Mouse (Mus musculus): ENCODE measurements around the gene Trio. TPM values are rescaled to one million over a fixed set of nuclear protein-coding genes. Genes with fewer than 3 reads are reported as not detected.

Trio gene
- polyA plus RNA-seq, 1 experiment from 2014 or later = 31.2 TPM

- H3K9ac ChIP-seq (ENCODE audit: low read length) = no peak overlapping the region
- no peak overlapping the region for H3K4me3 ChIP-seq (ENCODE audit: low read depth, low read length)
- no peak overlapping the region for H3K27ac ChIP-seq (ENCODE audit: low read depth, low read length)
- no peak overlapping the region for H3K4me2 ChIP-seq (ENCODE audit: low read depth)
- ATAC-seq (ENCODE audit: insufficient read depth, low FRiP score, low TSS enrichment) (no peak), DNase-seq (ENCODE audit: low spot score) (no peak)
- 81% methylated on average over 7 of the region's 7 CpGs for WGBS
- H3K36me3 ChIP-seq (ENCODE audit: control insufficient read depth, insufficient read depth, low read length) = peaks cover 10% of the 10 kb centered on the region; the same call in 1 of the 2 replicates
- peaks cover 6% of the 10 kb centered on the region; the same call in 1 of the 2 replicates for H3K4me1 ChIP-seq (ENCODE audit: control insufficient read depth, insufficient read depth, low read length)
- no peaks in the 10 kb centered on the region for H3K27me3 ChIP-seq (ENCODE audit: control insufficient read depth, insufficient read depth, low read length)
- H3K9me3 ChIP-seq (ENCODE audit: control insufficient read depth, low read length) = no peaks in the 10 kb centered on the region
Measured at GRCm38 (mm10) chr15:27772125-27772627, 253.5 kb downstream of the Trio start.

- no peak overlapping the region for H3K4me2 ChIP-seq (ENCODE audit: low read depth)
- H3K9me3 ChIP-seq (ENCODE audit: control insufficient read depth, low read length) = no peaks in the 10 kb centered on the region
- no peaks in the 10 kb centered on the region for H3K27me3 ChIP-seq (ENCODE audit: control insufficient read depth, insufficient read depth, low read length)
- H3K4me1 ChIP-seq (ENCODE audit: control insufficient read depth, insufficient read depth, low read length) = no peaks in the 10 kb centered on the region; the same call in 1 of the 2 replicates
- no peak for DNase-seq (ENCODE audit: low spot score)
- H3K36me3 ChIP-seq (ENCODE audit: control insufficient read depth, insufficient read depth, low read length) = peaks cover 10% of the 10 kb centered on the region; the same call in 1 of the 2 replicates
- ATAC-seq (ENCODE audit: insufficient read depth, low FRiP score, low TSS enrichment) = no peak
- H3K9ac ChIP-seq (ENCODE audit: low read length) = no peak overlapping the region
- no peak overlapping the region for H3K27ac ChIP-seq (ENCODE audit: low read depth, low read length)
- 78% methylated on average over 7 of the region's 7 CpGs for WGBS
- no peak overlapping the region for H3K4me3 ChIP-seq (ENCODE audit: low read depth, low read length)
Measured at GRCm38 (mm10) chr15:27771581-27771980, 254.1 kb downstream of the Trio start.

GRCm38 (mm10) chr15:27770513-27771196 is 255.0 kb downstream of the Trio start:
- DNase-seq (ENCODE audit: low spot score) (no peak), ATAC-seq (ENCODE audit: insufficient read depth, low FRiP score, low TSS enrichment) (no peak)
- no peaks in the 10 kb centered on the region; the same call in 1 of the 2 replicates for H3K4me1 ChIP-seq (ENCODE audit: control insufficient read depth, insufficient read depth, low read length)
- no peaks in the 10 kb centered on the region for H3K9me3 ChIP-seq (ENCODE audit: control insufficient read depth, low read length)
- no peaks in the 10 kb centered on the region for H3K27me3 ChIP-seq (ENCODE audit: control insufficient read depth, insufficient read depth, low read length)
- 74% methylated on average over 12 of the region's 12 CpGs for WGBS
- no peak overlapping the region for H3K27ac ChIP-seq (ENCODE audit: low read depth, low read length)
- peaks cover 12% of the 10 kb centered on the region; the same call in 1 of the 2 replicates for H3K36me3 ChIP-seq (ENCODE audit: control insufficient read depth, insufficient read depth, low read length)
- H3K9ac ChIP-seq (ENCODE audit: low read length) = no peak overlapping the region
- no peak overlapping the region for H3K4me3 ChIP-seq (ENCODE audit: low read depth, low read length)
- no peak overlapping the region for H3K4me2 ChIP-seq (ENCODE audit: low read depth)

GRCm38 (mm10) chr15:27761416-27761815 is 264.2 kb downstream of the Trio start:
- Histone ChIP-seq H3K9me3 (ENCODE audit: control insufficient read depth, low read length) (no peaks in the 10 kb centered on the region), H3K4me2 (ENCODE audit: low read depth) (no peak overlapping the region), H3K36me3 (ENCODE audit: control insufficient read depth, insufficient read depth, low read length) (peaks cover 13% of the 10 kb centered on the region), H3K4me3 (ENCODE audit: low read depth, low read length) (no peak overlapping the region), H3K27me3 (ENCODE audit: control insufficient read depth, insufficient read depth, low read length) (no peaks in the 10 kb centered on the region), H3K4me1 (ENCODE audit: control insufficient read depth, insufficient read depth, low read length) (no peaks in the 10 kb centered on the region), H3K27ac (ENCODE audit: low read depth, low read length) (no peak overlapping the region), H3K9ac (ENCODE audit: low read length) (peak overlapping the region; percentile 14; the same call in 1 of the 2 replicates)
- no peak for ATAC-seq (ENCODE audit: insufficient read depth, low FRiP score, low TSS enrichment)
- no peak for DNase-seq (ENCODE audit: low spot score)
- WGBS = 88% methylated on average over 3 of the region's 3 CpGs

GRCm38 (mm10) chr15:27760655-27761054 is 265.0 kb downstream of the Trio start:
- Histone ChIP-seq H3K9ac (ENCODE audit: low read length) (no peak overlapping the region), H3K4me1 (ENCODE audit: control insufficient read depth, insufficient read depth, low read length) (no peaks in the 10 kb centered on the region), H3K9me3 (ENCODE audit: control insufficient read depth, low read length) (no peaks in the 10 kb centered on the region), H3K27ac (ENCODE audit: low read depth, low read length) (no peak overlapping the region), H3K36me3 (ENCODE audit: control insufficient read depth, insufficient read depth, low read length) (peaks cover 15% of the 10 kb centered on the region), H3K4me3 (ENCODE audit: low read depth, low read length) (no peak overlapping the region), H3K4me2 (ENCODE audit: low read depth) (no peak overlapping the region), H3K27me3 (ENCODE audit: control insufficient read depth, insufficient read depth, low read length) (no peaks in the 10 kb centered on the region)
- ATAC-seq (ENCODE audit: insufficient read depth, low FRiP score, low TSS enrichment) (no peak), DNase-seq (ENCODE audit: low spot score) (no peak)
- 93% methylated on average over 1 of the region's 1 CpGs for WGBS

- H3K27ac ChIP-seq (ENCODE audit: low read depth, low read length) = no peak overlapping the region
- no peak overlapping the region for H3K9ac ChIP-seq (ENCODE audit: low read length)
Measured at GRCm38 (mm10) chr15:27759890-27760289, 265.8 kb downstream of the Trio start.

GRCm38 (mm10) chr15:27758680-27759079 is 267.0 kb downstream of the Trio start:
- H3K9ac ChIP-seq (ENCODE audit: low read length) = no peak overlapping the region
- H3K27me3 ChIP-seq (ENCODE audit: control insufficient read depth, insufficient read depth, low read length) = no peaks in the 10 kb centered on the region
- no peak for DNase-seq (ENCODE audit: low spot score)
- 53% methylated on average over 6 of the region's 6 CpGs for WGBS
- H3K27ac ChIP-seq (ENCODE audit: low read depth, low read length) = no peak overlapping the region
- H3K4me3 ChIP-seq (ENCODE audit: low read depth, low read length) = no peak overlapping the region
- no peak for ATAC-seq (ENCODE audit: insufficient read depth, low FRiP score, low TSS enrichment)
- H3K9me3 ChIP-seq (ENCODE audit: control insufficient read depth, low read length) = no peaks in the 10 kb centered on the region
- H3K4me2 ChIP-seq (ENCODE audit: low read depth) = no peak overlapping the region
- no peaks in the 10 kb centered on the region for H3K4me1 ChIP-seq (ENCODE audit: control insufficient read depth, insufficient read depth, low read length)
- peaks cover 18% of the 10 kb centered on the region for H3K36me3 ChIP-seq (ENCODE audit: control insufficient read depth, insufficient read depth, low read length)

More at GRCm38 (mm10) chr15:27759890-27760289, 265.8 kb downstream of the Trio start:
- WGBS = 84% methylated on average over 5 of the region's 5 CpGs
- Histone ChIP-seq H3K4me2 (ENCODE audit: low read depth) (no peak overlapping the region), H3K4me1 (ENCODE audit: control insufficient read depth, insufficient read depth, low read length) (no peaks in the 10 kb centered on the region), H3K27me3 (ENCODE audit: control insufficient read depth, insufficient read depth, low read length) (no peaks in the 10 kb centered on the region), H3K36me3 (ENCODE audit: control insufficient read depth, insufficient read depth, low read length) (peaks cover 16% of the 10 kb centered on the region), H3K4me3 (ENCODE audit: low read depth, low read length) (no peak overlapping the region), H3K9me3 (ENCODE audit: control insufficient read depth, low read length) (no peaks in the 10 kb centered on the region)
- ATAC-seq (ENCODE audit: insufficient read depth, low FRiP score, low TSS enrichment) (no peak), DNase-seq (ENCODE audit: low spot score) (no peak)

- DNase-seq (ENCODE audit: low spot score) (no peak), ATAC-seq (ENCODE audit: insufficient read depth, low FRiP score, low TSS enrichment) (no peak)
- Histone ChIP-seq H3K4me2 (ENCODE audit: low read depth) (no peak overlapping the region), H3K4me3 (ENCODE audit: low read depth, low read length) (no peak overlapping the region), H3K36me3 (ENCODE audit: control insufficient read depth, insufficient read depth, low read length) (peaks cover 19% of the 10 kb centered on the region), H3K9ac (ENCODE audit: low read length) (no peak overlapping the region), H3K27ac (ENCODE audit: low read depth, low read length) (no peak overlapping the region), H3K4me1 (ENCODE audit: control insufficient read depth, insufficient read depth, low read length) (no peaks in the 10 kb centered on the region), H3K9me3 (ENCODE audit: control insufficient read depth, low read length) (no peaks in the 10 kb centered on the region), H3K27me3 (ENCODE audit: control insufficient read depth, insufficient read depth, low read length) (no peaks in the 10 kb centered on the region)
- 90% methylated on average over 11 of the region's 11 CpGs for WGBS
Measured at GRCm38 (mm10) chr15:27756426-27756825, 269.2 kb downstream of the Trio start.
